Mouse (Mus musculus): ENCODE measurements around the gene F2r. TPM values are rescaled to one million over a fixed set of nuclear protein-coding genes. Genes with fewer than 3 reads are reported as not detected.

F2r gene
- polyA plus RNA-seq, 1 experiment = 5.7 TPM

DNA sequence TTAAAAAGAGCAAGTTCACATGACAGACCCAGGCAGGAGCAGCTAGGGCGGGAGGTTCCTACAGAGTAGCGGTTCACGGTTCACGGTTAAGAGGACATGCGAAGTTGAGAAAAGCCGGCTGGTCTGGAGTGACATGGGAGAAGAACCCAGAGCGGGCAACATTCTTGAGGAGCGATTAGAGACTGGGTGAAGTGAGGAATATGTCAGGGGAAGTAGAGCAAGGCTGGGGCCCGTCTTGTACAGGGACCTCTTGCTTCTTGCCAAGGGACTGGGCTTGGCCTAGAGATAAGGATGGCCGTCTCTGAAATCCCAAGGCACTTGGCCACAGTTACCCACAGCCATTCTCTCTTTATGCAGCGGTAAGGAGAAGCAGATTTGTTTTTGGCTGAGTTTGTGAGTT lies 1.8 kb downstream of the F2r start:
- peaks cover 12% of the 10 kb centered on the region for H3K4me1 ChIP-seq (ENCODE audit: control insufficient read depth, insufficient read depth, insufficient read length, low read length)
- H3K27ac ChIP-seq (replicated peaks; ENCODE audit: low read depth, low read length) = 0 out of 2 replicates have a peak overlapping the region, but pooled peaks have one; percentile 3
- H3K4me3 ChIP-seq (ENCODE audit: insufficient read depth, low read depth, low read length) = peak overlapping the region; percentile 95

DNA sequence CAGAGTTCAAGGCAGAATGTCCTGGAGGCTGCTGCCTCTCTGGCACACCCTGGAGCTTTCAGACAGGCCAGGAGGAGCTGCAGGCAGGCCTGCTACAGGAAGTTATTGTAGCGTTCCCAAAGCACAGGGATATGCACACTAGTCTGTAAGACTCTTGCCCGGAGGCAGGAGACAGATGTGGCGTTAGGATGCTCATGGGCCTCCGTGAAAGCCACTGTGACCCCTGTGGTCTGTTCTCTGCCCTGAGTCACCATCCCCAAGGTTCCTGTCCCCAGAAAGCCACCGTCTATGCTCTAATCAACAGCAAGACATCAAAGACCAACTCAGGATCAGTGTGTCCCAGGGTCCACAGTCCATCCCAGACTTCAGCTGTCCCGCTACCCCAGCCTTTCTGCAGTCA lies 3.5 kb downstream of the F2r start:
- Histone ChIP-seq H3K4me3 (ENCODE audit: insufficient read depth, low read depth, low read length) (no peak overlapping the region), H3K27ac (replicated peaks; ENCODE audit: low read depth, low read length) (no peak overlapping the region), H3K4me1 (ENCODE audit: control insufficient read depth, insufficient read depth, insufficient read length, low read length) (peaks cover 15% of the 10 kb centered on the region)

DNA sequence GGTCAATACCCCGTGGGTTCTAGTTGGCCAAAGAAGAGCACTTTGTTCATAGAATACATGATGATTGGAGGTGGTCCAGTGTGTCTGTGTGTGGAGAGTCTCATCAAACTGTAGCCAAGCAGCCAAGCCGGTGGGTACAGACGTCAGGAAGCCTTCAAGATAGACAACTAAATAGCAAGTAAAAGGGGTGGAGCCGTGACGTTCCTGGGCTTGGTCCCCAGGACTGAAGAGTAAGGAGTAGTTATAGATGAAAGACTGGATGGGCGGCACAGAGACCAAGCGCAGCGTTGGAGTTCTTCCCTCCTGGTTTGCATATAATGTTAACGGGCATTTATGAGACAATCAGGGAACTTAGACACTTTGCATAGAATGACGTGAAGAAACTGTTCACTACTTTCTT lies 6.0 kb downstream of the F2r start:
- H3K27ac ChIP-seq (replicated peaks; ENCODE audit: low read depth, low read length) = no peak overlapping the region
- peaks cover 15% of the 10 kb centered on the region for H3K4me1 ChIP-seq (ENCODE audit: control insufficient read depth, insufficient read depth, insufficient read length, low read length)
- H3K4me3 ChIP-seq (ENCODE audit: insufficient read depth, low read depth, low read length) = no peak overlapping the region

DNA sequence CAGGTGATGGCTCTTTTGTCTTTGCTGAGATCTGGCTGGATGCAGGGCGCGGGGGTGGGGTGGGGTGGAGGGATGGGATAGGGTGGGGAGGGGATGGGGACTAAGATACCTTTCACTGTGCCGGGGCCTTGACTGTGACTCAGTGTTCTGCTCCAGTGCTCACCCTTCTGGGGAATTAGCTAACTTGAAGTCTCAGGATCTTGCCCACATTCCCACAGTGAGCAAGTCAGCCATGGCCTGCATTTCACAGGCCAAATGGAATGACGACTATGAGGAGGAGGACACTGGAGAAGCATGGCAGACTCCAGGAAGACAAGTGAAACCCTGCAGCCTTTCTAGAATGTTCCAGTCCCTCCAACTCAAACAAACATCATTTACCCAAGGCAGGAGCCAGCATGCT lies 6.5 kb downstream of the F2r start:
- no peak overlapping the region for H3K27ac ChIP-seq (replicated peaks; ENCODE audit: low read depth, low read length)
- peaks cover 15% of the 10 kb centered on the region for H3K4me1 ChIP-seq (ENCODE audit: control insufficient read depth, insufficient read depth, insufficient read length, low read length)
- no peak overlapping the region for H3K4me3 ChIP-seq (ENCODE audit: insufficient read depth, low read depth, low read length)

DNA sequence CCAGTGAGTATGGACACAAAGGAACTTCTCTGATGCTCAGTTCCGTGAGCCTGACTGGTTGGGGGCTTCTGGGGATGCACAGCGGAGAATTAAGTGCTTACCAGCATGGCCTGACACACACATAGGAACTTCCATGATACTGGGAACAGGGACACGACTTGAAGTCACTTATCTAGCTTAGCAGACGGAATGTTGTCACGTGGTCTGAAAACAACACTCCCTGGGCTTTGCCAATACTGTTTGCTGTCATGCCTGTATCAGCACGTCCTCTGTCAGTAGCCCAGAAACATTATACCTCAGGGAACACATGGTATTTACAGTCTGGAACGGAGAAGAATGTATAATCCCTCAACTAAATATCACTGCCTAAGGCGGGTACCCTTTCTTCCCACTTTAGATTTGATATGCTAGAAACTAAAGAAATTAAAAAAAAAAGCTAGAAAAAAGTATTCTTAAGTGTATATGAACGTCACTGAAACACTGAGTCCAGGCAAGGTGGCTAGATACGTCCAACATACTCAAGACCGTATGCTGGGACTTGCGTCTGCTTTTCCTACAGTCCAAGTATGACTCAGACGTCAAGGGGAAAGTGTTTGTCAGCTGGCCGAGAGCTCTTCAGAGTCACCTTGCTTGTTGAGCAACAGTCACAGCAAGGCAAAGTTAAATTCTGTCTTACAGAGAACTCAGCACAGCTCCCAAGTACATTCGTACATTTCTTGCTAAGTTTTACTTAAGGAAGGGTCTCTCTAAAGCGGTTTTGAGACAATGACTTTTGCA lies 7.3 kb downstream of the F2r start:
- Histone ChIP-seq H3K27ac (replicated peaks; ENCODE audit: low read depth, low read length) (peak overlapping the region; percentile 47; the same call in 1 of the 2 replicates), H3K4me1 (ENCODE audit: control insufficient read depth, insufficient read depth, insufficient read length, low read length) (peaks cover 15% of the 10 kb centered on the region), H3K4me3 (ENCODE audit: insufficient read depth, low read depth, low read length) (peak overlapping the region; percentile 25; the same call in 1 of the 2 replicates)

DNA sequence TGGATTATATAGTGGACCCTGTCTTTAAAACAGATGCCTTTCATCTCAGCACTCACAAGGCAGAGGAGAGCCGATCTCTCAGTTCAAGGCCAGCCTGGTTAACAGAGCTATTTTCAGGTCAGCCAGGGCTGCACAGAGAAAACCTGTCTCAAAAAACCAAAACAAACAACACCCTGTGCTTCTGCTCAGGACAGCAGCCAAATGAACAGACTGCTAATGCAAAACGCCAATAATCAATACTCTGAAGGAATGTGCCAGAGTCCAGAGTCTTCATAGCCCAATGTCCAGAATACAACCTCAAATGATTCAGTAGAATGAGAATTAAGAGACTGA lies 9.2 kb downstream of the F2r start:
- Histone ChIP-seq H3K4me1 (ENCODE audit: control insufficient read depth, insufficient read depth, insufficient read length, low read length) (peaks cover 7% of the 10 kb centered on the region; the same call in 1 of the 2 replicates), H3K27ac (replicated peaks; ENCODE audit: low read depth, low read length) (no peak overlapping the region), H3K4me3 (ENCODE audit: insufficient read depth, low read depth, low read length) (no peak overlapping the region)

DNA sequence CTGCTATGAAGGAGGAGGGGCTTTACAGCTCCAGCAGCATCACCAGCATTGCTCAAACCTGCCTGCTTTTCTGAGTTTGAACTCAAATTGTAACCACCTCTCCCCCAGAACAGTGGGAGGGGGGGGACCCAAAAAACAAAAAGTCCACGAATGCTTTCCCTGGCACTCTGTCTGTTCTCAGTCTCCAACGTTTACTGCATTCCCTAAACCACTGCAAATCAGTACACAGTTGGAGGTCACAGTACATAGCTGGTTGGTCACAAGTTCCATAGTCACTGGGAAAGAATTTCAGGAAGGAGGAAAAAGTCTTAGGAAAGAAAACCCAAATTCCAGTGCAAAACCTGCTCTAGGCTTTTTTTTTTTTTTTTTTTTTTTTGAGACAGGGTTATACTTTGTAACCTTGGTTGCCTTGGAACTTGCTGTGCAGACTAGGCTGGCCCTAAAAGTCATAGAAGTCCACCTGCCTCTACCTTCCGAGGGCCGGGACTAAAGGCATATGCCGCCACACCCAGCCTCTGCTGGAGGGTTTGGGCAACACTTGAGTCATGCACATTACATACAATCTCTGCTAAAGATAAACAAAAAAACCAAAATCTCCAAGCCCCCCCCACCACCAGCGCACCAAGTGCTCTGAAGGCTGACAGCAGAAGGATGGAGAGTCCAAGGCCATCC lies 9.7 kb downstream of the F2r start:
- H3K4me1 ChIP-seq (ENCODE audit: control insufficient read depth, insufficient read depth, insufficient read length, low read length) = peaks cover 7% of the 10 kb centered on the region; the same call in 1 of the 2 replicates
- H3K4me3 ChIP-seq (ENCODE audit: insufficient read depth, low read depth, low read length) = no peak overlapping the region
- no peak overlapping the region for H3K27ac ChIP-seq (replicated peaks; ENCODE audit: low read depth, low read length)

DNA sequence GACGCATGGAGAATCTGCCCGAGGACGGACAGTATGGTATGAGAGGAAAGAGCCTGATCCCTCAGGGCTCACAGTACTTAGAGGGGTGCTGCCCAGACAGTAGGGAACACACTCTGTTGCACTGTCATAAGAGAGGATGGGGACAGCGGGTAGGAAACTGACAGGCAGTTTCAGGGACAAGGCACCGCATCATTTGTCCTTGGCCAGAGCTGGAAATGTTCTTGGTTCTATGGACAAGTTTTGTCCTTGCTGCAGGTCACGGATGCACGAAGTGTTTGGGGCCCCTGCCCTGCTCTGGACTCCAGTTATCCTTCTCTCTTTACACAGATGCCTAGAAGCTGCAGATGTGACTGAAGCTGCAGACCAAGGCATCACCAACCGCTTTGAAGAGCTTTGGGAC lies 11.3 kb downstream of the F2r start:
- H3K27ac ChIP-seq (replicated peaks; ENCODE audit: low read depth, low read length) = no peak overlapping the region
- H3K4me3 ChIP-seq (ENCODE audit: insufficient read depth, low read depth, low read length) = no peak overlapping the region
- H3K4me1 ChIP-seq (ENCODE audit: control insufficient read depth, insufficient read depth, insufficient read length, low read length) = peaks cover 5% of the 10 kb centered on the region; the same call in 1 of the 2 replicates

DNA sequence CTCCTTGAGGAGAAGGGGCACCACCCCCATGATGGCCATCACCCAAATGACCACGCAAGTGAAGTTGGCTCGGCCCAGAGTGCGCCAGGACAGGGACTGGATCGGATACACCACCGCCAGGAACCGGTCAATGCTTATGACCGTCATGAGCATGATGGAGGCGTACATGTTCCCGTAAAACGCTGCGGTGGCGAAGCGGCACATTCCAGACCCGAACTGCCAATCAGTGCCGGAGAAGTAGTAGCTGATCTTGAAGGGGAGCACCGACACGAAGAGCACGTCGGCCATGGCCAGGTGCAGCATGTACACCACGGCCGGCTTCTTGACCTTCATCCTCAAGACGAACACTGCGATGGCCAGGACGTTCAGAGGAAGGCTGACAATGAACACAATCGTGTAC lies 14.0 kb downstream of the F2r start:
- Histone ChIP-seq H3K4me3 (ENCODE audit: insufficient read depth, low read depth, low read length) (no peak overlapping the region), H3K27ac (replicated peaks; ENCODE audit: low read depth, low read length) (no peak overlapping the region), H3K4me1 (ENCODE audit: control insufficient read depth, insufficient read depth, insufficient read length, low read length) (no peaks in the 10 kb centered on the region)

DNA sequence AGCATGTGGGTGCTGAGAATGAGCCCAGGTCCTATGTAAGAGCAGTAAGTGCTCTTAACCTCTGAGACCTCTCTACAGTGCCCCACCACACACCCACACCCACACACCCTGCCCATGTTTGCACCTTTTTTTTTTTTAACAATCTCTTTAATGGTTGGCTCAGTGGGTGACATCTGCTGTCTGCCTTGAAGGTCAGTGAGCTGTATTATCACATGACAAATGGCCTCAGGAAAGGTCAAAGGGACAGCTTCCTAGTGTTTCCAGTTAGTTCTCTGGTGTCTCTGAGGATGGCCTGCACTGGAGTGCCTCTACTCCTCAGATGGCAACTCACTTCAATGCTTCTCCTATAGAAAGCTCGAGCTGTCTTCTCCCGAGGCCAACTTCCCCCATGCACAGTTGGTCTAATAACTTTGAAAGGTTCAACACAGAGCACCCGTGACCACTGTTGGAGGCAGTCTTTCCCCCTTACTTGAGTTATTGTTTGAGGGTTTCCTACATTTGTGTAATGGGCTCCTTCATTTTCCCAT lies 18.4 kb downstream of the F2r start:
- Histone ChIP-seq H3K4me3 (ENCODE audit: insufficient read depth, low read depth, low read length) (no peak overlapping the region), H3K27ac (replicated peaks; ENCODE audit: low read depth, low read length) (no peak overlapping the region), H3K4me1 (ENCODE audit: control insufficient read depth, insufficient read depth, insufficient read length, low read length) (no peaks in the 10 kb centered on the region)

DNA sequence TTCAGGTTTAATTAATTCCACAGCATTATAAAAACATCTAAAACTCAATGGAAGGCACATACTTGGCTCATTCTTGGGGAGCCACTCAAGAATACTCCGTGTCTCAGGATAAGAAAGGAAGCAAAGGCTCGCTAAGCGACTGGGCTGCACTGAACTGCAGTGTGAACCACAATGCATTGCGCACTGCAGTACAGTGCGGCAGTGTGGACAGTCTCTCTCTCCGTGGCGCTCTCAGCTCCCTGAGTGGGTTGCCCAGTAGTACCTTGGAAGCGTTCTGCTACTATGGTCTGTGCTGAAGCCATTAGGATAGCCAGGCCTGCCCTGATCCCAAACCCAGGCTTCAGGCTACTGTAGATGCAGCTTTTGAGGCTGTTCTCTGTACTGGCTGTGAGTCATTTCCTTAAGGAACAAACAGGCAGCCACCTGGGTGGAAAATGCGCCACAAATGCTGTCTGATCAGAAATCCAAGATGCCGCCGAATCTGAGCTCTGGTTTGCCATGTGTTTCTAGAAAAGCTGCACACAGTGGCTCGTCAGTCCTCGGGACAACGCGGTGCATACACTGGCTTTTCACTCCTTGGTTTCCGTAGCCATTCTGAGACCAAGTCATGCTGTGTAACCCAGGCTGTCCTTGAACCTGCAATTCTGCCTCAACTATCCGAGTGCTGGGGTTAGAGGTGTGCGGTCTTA lies 19.9 kb downstream of the F2r start:
- no peak overlapping the region for H3K27ac ChIP-seq (replicated peaks; ENCODE audit: low read depth, low read length)
- no peaks in the 10 kb centered on the region for H3K4me1 ChIP-seq (ENCODE audit: control insufficient read depth, insufficient read depth, insufficient read length, low read length)
- no peak overlapping the region for H3K4me3 ChIP-seq (ENCODE audit: insufficient read depth, low read depth, low read length)

DNA sequence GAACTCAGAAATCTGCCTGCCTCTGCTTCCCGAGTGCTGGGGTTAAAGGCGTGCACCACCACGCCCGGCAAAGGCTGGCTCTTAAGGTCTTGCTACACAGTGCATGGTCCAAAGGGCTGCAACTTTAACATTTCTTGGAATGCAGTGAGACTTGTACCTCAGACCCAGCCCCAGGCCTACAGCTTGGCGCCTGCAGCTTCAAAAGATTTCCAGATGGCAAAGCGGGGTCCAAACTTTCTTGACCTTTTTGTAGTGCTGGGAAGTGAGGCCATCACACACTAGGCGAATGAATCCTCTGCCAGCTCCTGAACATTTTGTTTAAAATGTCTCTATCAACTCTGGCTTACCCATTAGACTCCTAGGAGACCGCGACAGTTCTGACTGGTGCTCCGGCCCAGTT lies 20.7 kb downstream of the F2r start:
- Histone ChIP-seq H3K27ac (replicated peaks; ENCODE audit: low read depth, low read length) (no peak overlapping the region), H3K4me1 (ENCODE audit: control insufficient read depth, insufficient read depth, insufficient read length, low read length) (no peaks in the 10 kb centered on the region), H3K4me3 (ENCODE audit: insufficient read depth, low read depth, low read length) (no peak overlapping the region)

DNA sequence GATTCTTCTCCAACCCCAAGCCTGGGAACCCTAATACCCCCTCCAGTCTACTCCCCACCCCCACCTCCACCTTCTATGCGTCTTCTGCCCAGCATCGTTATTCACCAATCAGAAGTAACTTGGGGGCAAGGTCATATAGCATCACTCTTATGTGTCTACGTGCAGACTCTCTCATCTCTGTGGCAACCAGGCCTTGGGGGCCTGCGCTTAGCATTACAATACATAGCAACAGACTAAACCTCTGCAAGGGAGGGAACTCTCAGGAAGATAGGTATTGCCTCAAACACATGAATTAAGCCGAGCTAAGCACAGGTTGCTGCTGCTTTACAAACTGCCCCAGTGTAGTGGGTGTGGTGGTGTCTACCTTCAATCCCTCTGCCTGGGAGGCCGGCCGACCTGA lies 21.6 kb downstream of the F2r start:
- H3K27ac ChIP-seq (replicated peaks; ENCODE audit: low read depth, low read length) = no peak overlapping the region
- no peak overlapping the region for H3K4me3 ChIP-seq (ENCODE audit: insufficient read depth, low read depth, low read length)
- no peaks in the 10 kb centered on the region for H3K4me1 ChIP-seq (ENCODE audit: control insufficient read depth, insufficient read depth, insufficient read length, low read length)

DNA sequence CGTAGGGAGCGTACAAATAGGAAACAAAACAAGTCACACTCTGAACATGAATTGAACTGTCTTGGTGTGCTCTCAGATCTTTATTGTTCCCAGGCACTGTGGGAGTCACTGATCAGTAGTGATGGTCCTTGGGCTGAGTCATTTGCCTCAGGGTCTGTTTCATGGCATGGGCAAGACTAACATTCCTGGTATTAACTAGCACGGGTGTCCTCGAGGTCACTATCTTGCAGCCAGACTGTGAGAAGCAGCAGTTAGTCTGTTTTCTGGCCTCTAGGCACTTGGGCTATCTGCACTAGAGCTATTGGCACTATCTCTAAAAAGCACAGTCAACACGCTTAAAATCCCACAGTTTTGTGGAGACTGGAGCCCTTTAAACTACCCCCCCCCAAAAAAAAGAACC lies 22.4 kb downstream of the F2r start:
- Histone ChIP-seq H3K4me3 (ENCODE audit: insufficient read depth, low read depth, low read length) (no peak overlapping the region), H3K27ac (replicated peaks; ENCODE audit: low read depth, low read length) (no peak overlapping the region), H3K4me1 (ENCODE audit: control insufficient read depth, insufficient read depth, insufficient read length, low read length) (no peaks in the 10 kb centered on the region)

DNA sequence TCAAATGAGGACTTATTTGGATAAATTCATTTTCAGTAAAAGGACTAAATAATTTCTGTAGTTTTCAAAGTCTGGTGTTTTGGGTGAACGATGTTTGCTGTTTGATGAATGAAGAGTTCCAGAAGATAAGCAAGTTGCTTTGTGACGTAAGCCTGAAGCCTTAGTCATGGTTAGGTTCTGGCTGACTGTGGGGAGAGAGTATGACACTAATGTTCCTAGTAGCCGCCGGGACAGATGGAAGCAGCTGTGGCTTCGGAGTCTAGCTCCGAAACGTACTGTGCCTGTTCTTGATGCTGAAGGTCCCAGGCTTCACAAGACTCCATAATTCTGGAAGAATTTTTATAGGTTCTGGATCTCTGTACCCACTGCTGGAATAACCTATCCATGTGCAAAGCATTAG lies 22.9 kb downstream of the F2r start:
- Histone ChIP-seq H3K27ac (replicated peaks; ENCODE audit: low read depth, low read length) (no peak overlapping the region), H3K4me3 (ENCODE audit: insufficient read depth, low read depth, low read length) (no peak overlapping the region)

More for the DNA sequence above, 22.9 kb downstream of the F2r start:
- no peaks in the 10 kb centered on the region for H3K4me1 ChIP-seq (ENCODE audit: control insufficient read depth, insufficient read depth, insufficient read length, low read length)

Data from brown adipose tissue, adult 24 weeks (tissue).